Mouse (Mus musculus) CH12.LX (cell line): ENCODE measurements around the gene Plxnb2.

Source experiments
- CTCF ChIP-seq, 2 experiments: IDR thresholded peaks in 1 of 2; conservative IDR thresholded peaks in 1 of 2; 2 replicates each; pipeline ENCODE4 v1.5.1; 2011 to 2012; ENCODE audit warnings: low read depth in 2 of 2, low read length in 2 of 2, improper control_type of control experiment in 1 of 2, inconsistent platforms in 1 of 2, mild to moderate bottlenecking in 1 of 2, moderate library complexity in 1 of 2
- HCFC1 ChIP-seq: IDR thresholded peaks from 2 replicates; pipeline ENCODE4 v1.6.1; 2012; ENCODE audit warnings: low read depth, mild to moderate bottlenecking, inconsistent platforms, low read length, improper control_type of control experiment
- POLR2AphosphoS2 ChIP-seq: IDR thresholded peaks from 2 replicates; pipeline ENCODE4 v1.6.1; 2011; ENCODE audit warnings: low read depth, low read length, improper control_type of control experiment
- RAD21 ChIP-seq: IDR thresholded peaks from 2 replicates; pipeline ENCODE4 v1.6.1; 2011; ENCODE audit warnings: low read depth, mild to moderate bottlenecking, low read length, improper control_type of control experiment, moderate library complexity
- RCOR1 ChIP-seq: conservative IDR thresholded peaks from 2 replicates; pipeline ENCODE4 v1.6.1; 2012; ENCODE audit warnings: low read depth, mild to moderate bottlenecking, inconsistent platforms, low read length, improper control_type of control experiment

GRCm38 (mm10) chr15:89126622-89127021, 54.0 kb downstream of the Plxnb2 start:
- TF ChIP-seq HCFC1 (no peak), POLR2AphosphoS2 (no peak), CTCF (conservative IDR thresholded peaks at IDR 0.05 in 1 of 2, IDR thresholded peaks at IDR 0.05 in 1 of 2; ENCODE audit: low read depth in 2 of 2, low read length in 2 of 2) (no peak), RCOR1 (no peak), RAD21 (no peak)
